Mouse (Mus musculus) lung, adult 2 months (tissue): ENCODE results near the gene Tmem242. TPM values are rescaled to one million over a fixed set of nuclear protein-coding genes. Genes with fewer than 3 reads are reported as not detected.
A peak's percentile ranks its signal among the peaks of the same experiment; 100 is the strongest.
"Not testable (repeated sequence)": the region's sequence is repeated elsewhere in the genome, so short reads cannot be mapped to it uniquely, and the experiment has no call there.

Experiments
- DNase-seq: peaks from one replicate; pipeline ENCODE4 v3.0.0; 2022
- H3K4me1 ChIP-seq: fragments of 200-500 bp; 2 replicates; pipeline ENCODE4 v1.6.1; 2011; ENCODE audit warnings: low read length; ENCODE audit not compliant: control insufficient read depth, insufficient read depth
- H3K4me3 ChIP-seq: fragments of 200-500 bp; replicated peaks from 2 replicates; pipeline ENCODE3; 2011; ENCODE audit warnings: low read depth, mild to moderate bottlenecking, control low read depth, low read length; ENCODE audit errors: extremely low read depth
- CTCF ChIP-seq: fragments of 200-500 bp; IDR thresholded peaks from 2 replicates; pipeline ENCODE4 v1.5.1; 2011; ENCODE audit warnings: mild to moderate bottlenecking, low read length, control low read depth; ENCODE audit not compliant: insufficient read depth
- POLR2A ChIP-seq: fragments of 200-500 bp; IDR thresholded peaks from 2 replicates; pipeline ENCODE4 v1.6.1; 2011; ENCODE audit warnings: low read depth, mild to moderate bottlenecking, control low read depth, low read length, borderline replicate concordance; ENCODE audit errors: extremely low read depth
- WGBS: fragments of 180-500 bp; shearing (Covaris S2); methylation state at CpG from one replicate; pipeline ENCODE4 v1.1.7; 2018; 5-methylcytosine and 5-hydroxymethylcytosine counted together
- polyA plus RNA-seq: library from polyadenylated mRNA; depleted of rRNA; stranded (reverse); fragments of >200 nt; gene quantifications from 2 replicates; pipeline ENCODE4 v1.2.3, GENCODE M21; 2012

The Tmem242 gene
- polyA plus RNA-seq, 1 experiment, result 11.4 TPM

DNA sequence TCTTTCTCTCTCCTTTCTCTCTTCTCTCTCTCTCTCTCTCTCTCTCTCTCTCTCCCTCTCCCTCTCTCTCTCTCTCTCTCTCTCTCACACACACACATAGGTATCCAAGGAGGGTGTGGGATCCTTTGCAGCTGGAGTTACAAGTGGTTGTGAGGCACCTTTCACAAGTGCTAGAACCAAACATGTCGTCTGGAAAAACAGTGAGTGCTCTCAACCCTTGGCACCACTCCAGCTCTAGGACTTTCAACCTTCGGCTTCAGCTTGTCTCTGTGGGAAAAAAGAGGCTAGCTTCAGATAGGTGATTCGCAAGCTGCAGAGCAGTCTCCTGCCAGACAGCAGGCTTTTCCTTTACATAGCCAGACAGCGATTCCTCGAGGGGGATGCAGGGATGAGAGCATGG is 3.7 kb upstream of the Tmem242 start:
- 41% methylated on average over 5 of the region's 5 CpGs for WGBS
- Histone ChIP-seq H3K4me1 (peaks cover 8% of the 10 kb centered on the region), H3K4me3 (no peak overlapping the region)
- DNase-seq, result peak; percentile 52
- TF ChIP-seq CTCF, result no peak
- TF ChIP-seq POLR2A, result no peak

DNA sequence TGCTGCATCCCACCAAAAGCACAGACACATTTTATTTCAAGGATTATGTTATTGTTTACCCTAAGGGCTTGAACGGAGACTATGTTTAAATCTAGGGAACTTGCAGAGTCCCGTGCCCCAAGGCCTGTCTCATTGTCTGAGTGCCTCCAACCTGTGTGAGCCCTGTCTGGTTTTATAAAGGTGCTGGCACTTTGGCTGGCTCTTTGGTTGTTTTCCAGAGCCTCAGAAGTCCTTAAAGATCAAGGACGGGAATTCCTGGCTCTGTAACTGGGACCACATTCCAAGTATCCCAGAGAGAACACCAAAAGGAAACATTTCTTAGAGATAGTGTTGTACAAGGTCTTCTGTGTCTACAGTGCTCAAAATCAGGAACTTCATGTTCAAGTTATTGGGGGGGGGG is 3.2 kb upstream of the Tmem242 start:
- 40% methylated on average over 3 of the region's 3 CpGs for WGBS
- no peak for DNase-seq
- no peak for TF ChIP-seq POLR2A
- no peak for TF ChIP-seq CTCF
- Histone ChIP-seq H3K4me3 (no peak overlapping the region), H3K4me1 (peaks cover 8% of the 10 kb centered on the region)

DNA sequence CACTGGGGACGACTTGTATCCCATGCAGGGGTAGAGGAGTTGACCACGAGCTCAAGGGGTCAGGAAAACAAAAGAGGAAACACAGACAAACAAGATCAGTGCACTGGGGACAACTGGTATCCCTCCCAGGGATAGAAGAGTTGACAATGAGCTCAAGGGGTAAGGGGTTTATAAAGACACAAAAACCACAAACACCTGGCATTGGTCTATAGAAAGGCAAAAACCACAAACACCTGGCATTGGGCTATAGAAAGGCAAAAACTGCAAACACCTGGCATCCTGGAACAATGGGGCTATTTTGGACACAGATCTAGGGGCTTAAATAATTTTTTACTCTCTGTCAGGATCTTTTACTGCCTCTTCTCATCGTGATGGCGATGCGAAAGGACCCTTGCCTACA is 2.3 kb upstream of the Tmem242 start:
- DNase-seq, H3K4me1 ChIP-seq, H3K4me3 ChIP-seq: not testable (repeated sequence)
- 74% methylated on average over 5 of the region's 5 CpGs for WGBS

- Histone ChIP-seq H3K4me1 (peaks cover 8% of the 10 kb centered on the region), H3K4me3 (peak overlapping the region; percentile 96)
- no peak for DNase-seq
- 2% methylated on average over 8 of the region's 8 CpGs for WGBS
- TF ChIP-seq POLR2A, result no peak
- TF ChIP-seq CTCF, result no peak
Observed at GRCm38 (mm10) chr17:5439831-5440158, 264 bp downstream of the Tmem242 start.

- Histone ChIP-seq H3K4me3 (no peak overlapping the region), H3K4me1 (no peaks in the 10 kb centered on the region; the same call in 1 of the 2 replicates)
- TF ChIP-seq POLR2A, result no peak
- no peak for TF ChIP-seq CTCF
- 78% methylated on average over 9 of the region's 9 CpGs for WGBS
- no peak for DNase-seq
Observed at GRCm38 (mm10) chr17:5429772-5430133, 10.3 kb downstream of the Tmem242 start.

DNA sequence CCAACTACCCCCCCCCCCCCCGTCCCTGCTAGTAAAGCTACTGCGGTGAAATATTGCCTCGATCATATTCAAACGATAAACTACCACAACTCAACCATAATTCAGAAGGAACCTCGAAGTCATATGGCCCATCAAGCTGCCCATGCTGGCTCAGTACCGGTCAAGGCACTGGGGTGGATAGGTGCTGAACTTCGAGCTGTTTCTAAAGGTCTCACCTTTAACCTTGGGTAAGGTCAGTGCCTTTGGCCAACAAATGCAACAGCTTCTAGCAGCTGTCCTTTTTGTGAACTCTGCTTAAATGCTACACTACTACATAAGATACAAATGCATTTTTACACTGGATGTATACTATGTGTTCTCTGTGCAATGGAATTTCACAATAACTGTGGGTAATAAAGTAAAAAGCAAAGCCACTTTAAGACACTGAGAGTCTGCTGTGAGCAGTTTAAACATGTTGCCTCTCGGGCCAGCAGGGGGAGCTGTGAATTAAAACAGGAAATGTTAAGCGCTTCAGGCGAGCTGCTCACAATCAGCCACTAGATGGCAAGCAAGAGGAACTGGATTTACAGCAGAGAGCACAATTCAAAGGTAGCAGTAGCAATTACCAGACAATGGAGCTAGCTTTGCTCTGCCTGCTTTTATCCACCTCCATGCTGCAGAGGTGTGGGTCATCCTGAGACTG is 10.8 kb downstream of the Tmem242 start:
- WGBS, result 56% methylated on average over 10 of the region's 10 CpGs
- Histone ChIP-seq H3K4me3 (no peak overlapping the region), H3K4me1 (no peaks in the 10 kb centered on the region; the same call in 1 of the 2 replicates)
- peak; percentile 95 for TF ChIP-seq CTCF
- TF ChIP-seq POLR2A, result no peak
- DNase-seq, result peak; percentile 82

- Histone ChIP-seq H3K4me1 (no peaks in the 10 kb centered on the region; the same call in 1 of the 2 replicates), H3K4me3 (no peak overlapping the region)
- 22% methylated on average over 3 of the region's 3 CpGs for WGBS
- no peak for DNase-seq
- no peak for TF ChIP-seq CTCF
- no peak for TF ChIP-seq POLR2A
Observed at GRCm38 (mm10) chr17:5425204-5425603, 14.9 kb downstream of the Tmem242 start.

- 74% methylated on average over 8 of the region's 8 CpGs for WGBS
- DNase-seq, result no peak
- TF ChIP-seq POLR2A (no peak), CTCF (no peak)
- Histone ChIP-seq H3K4me3 (no peak overlapping the region), H3K4me1 (no peaks in the 10 kb centered on the region; the same call in 1 of the 2 replicates)
Observed at GRCm38 (mm10) chr17:5424156-5424555, 15.9 kb downstream of the Tmem242 start.

GRCm38 (mm10) chr17:5421835-5422234 is 18.2 kb downstream of the Tmem242 start:
- no peaks in the 10 kb centered on the region; the same call in 1 of the 2 replicates for H3K4me1 ChIP-seq
- TF ChIP-seq CTCF, result no peak
- no peak for TF ChIP-seq POLR2A
- WGBS, result 47% methylated on average over 4 of the region's 4 CpGs
- H3K4me3 ChIP-seq, result no peak overlapping the region
- DNase-seq, result no peak

DNA sequence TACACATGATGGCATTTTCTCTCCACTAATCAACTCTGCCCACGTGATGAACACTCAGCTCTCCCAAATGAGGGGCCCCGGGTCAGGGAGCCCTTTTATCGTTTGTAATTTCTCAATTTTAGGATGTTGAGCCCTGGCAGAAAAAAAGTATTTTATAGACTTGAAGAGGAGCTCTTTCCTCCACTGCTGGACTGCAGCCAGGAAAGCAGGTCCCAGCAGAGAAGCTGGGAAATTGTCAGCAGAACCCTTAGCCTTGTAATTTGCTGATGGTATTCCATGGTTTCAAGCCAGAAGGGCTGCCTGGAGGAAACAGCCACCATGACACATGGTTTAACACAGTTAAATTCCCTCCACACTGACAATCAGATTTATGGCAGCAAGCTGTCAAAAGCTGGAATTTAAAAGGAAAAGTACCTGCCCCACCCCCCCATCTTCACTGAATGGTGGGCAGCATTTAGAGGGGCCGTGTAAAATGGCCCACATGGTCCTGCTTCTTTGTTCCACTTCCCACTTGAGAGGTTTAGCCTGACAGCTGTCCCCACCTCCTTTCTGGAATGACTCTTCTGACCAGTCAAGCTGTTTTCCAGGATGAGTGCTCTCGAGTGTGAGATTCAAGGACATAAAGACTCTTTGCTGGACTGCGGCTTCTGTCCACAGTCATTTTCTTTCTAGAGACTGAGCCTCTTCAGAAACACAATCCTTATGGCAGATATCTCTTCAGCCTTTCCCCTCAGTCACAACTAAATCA is 20.1 kb downstream of the Tmem242 start:
- Histone ChIP-seq H3K4me3 (no peak overlapping the region), H3K4me1 (no peaks in the 10 kb centered on the region)
- 63% methylated on average over 6 of the region's 6 CpGs for WGBS
- no peak for DNase-seq
- TF ChIP-seq POLR2A, result no peak
- TF ChIP-seq CTCF, result no peak
